Mouse (Mus musculus): ENCODE data around the gene Agt. TPM values are rescaled to one million over a fixed set of nuclear protein-coding genes. Genes with fewer than 3 reads are reported as not detected.

Agt gene
- not detected in 2 replicates for total RNA-seq (2015)
- not detected in 2 replicates for total RNA-seq (2017)

- no peak for ATAC-seq (replicated peaks; ENCODE audit: poor library complexity)
Observed at GRCm38 (mm10) chr8:124569593-124569992, at the start of gene Agt. Agt (minus strand) TSS chr8:124569706.

DNA sequence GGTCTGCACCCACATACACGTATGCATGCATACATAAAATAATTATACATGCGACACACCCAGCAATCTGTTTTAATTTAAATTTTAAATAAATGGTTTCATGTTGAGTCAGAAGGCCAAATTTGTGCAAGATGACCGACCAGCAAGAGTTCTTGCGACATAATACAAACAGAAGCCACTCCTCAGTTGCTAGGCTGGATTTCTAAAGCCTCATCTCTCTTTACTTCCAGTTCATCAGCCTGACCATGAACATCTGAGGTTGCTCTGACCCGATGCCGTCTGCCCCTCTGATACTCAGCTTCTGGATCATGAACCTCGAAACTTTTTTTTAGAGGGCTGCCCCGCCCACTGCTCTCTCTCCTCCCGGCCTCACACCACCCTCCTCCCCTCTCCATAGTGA, 48.7 kb upstream of the Agt start:
- peak; percentile 41 for ATAC-seq (replicated peaks; ENCODE audit: poor library complexity)

DNA sequence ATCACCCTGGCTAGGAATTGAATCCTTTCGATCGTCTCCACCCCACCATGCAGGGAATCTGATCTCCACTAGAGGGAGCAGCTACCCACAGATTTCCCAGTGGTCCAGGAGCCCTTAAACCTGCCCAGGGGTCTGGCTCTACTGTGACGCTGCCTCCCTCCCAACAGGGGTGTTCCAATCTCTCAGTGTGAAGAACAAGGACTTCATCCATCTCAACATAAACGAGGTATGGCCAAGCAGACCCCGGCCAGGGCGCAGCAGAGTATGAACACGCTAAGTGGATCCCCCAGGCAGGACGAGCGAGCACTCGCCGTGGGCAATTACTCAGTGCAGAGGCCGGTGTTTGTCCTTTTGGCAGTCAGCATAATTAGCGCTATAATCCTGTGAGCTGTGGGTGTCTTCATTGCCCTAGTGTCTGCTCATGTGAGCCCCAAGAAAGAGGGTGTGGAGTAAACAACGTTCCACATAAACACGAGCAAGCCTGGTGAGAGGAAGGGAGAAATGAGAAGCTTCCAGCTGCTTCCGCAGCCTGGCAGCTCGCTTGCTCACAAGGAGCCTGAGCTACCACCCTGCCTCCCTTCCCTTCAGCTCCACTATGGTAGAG, 47.9 kb upstream of the Agt start:
- ATAC-seq (replicated peaks; ENCODE audit: poor library complexity) = peak; percentile 87

DNA sequence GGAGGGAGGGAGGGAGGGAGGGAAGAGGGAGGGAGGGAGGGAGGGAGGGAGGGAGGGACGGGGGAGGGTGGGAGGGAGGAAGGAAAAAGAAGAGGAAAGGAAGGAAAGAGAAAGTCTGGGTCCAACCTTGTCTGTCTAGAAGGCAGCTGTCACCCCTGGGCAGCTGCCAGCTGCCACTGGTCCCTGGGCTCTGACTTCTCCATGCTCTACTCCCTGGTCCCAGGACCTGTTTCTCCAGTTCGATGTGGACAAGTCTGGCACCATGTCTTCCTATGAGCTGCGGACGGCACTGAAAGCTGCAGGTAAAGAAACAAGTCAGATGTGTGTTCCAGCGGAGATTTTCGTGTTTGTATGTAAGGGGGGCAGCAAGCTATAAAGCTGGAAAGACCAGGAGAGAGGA, 44.8 kb upstream of the Agt start:
- ATAC-seq (replicated peaks; ENCODE audit: poor library complexity) = no peak

DNA sequence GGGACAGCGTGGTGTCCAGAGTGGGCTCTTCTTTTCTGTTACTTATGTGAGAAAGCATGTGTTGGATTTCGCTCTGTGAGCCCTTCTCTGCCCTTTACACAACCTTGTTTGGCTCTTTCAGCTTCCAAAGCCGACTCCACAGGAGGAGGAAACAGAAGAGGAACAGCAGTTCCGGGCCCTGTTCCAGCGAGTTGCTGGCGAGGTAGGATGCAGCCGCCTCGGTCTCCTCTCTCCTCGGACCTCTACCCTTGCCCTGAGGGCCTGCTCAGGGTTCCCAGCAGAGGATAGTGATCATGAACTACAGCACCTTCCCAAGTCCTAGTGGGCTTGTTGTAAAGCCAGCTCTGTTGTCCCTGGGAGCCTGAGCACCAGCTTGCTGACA, 39.5 kb upstream of the Agt start:
- no peak for ATAC-seq (replicated peaks; ENCODE audit: poor library complexity)

DNA sequence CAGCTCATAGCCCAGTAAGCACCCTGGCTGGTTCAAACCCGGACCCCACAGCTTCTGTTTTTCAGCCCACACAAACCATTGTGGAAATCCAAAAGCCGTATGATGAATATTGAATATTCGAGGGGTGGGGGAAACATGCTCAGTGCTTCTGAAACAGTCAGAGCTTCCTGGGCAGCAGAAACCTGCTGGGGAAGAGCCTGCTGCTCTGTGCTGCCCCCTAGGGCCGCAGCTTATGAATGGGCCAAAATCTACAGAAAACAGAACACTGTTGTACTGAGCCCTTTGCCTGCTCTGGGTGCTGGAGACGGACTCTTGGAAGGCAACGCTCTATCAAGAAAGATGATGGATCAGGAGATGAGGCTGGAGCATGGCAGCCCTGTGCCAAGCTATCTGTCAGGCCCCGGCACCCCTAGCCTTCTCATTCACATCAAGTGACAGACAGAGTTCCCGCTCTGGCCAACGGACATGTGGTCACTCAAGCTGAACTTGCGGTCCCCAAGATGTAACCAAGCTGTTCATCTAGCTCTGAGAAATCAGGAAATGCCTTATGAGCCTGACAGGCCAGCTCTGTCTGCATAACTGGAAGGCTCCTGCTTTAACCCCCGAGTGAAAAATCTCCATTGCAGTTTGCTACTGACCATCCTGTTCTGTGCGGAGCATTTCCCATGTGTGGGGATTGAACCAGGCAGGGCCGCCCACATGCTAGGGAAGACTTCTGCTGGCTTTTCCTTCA, 38.9 kb upstream of the Agt start:
- ATAC-seq (replicated peaks; ENCODE audit: poor library complexity) = peak; percentile 76

GRCm38 (mm10) chr8:124604066-124604465, 34.6 kb upstream of the Agt start:
- no peak for ATAC-seq (replicated peaks; ENCODE audit: poor library complexity)

DNA sequence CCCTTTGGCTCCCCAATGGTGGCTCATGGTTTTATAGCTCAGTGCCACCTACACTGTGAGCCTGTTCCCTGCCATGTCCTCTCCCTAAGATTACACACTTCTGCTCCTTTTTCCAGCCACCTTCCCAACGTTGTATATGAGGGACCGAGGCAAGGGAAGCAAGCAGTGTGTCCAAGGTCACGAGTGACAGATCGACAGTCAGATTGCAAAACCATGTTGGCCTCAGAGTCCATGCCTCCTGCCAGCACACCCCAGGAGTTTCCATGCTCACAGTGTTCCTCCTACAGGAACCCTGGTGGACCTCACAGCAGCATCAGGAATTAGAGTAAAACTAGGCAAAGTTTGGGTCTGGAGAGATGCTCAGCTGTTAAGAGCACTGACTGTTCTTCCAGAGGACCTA, 19.9 kb upstream of the Agt start:
- ATAC-seq (replicated peaks; ENCODE audit: poor library complexity) = no peak

GRCm38 (mm10) chr8:124586556-124586955, 17.1 kb upstream of the Agt start:
- no peak for ATAC-seq (replicated peaks; ENCODE audit: poor library complexity)

DNA sequence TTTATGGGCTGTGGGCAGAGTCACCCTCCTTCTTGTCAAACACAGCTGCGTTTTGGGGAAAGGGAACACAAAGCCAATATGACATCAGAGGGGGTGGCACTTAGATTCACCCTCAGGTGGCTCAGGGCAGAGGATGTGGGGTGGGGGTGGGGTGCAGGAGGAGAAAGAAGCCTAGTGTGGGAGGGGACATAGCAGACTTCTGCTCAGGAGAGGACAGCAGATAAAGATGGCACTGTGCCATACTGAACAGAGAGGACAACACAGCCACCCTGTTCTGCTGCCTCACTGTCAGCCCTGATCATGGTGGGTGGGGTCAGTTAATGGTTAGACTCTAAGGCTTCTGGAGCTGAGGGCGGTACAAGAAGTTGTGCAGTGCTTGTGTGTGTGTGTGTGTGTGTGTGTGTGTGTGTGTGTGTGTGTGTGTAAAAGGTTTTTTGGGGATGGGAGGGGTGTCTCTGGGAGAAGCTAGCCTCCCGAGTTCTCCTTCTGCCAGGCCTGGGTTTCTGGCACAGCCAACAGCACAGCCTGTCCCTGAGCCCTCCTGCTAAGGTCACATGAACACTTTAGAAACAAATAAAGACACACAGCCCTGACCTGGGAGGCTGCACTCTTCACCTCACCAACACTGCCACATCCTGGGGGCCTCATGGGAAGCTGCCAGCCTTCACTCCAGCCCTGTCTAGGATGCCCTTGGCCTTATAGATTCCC, 16.4 kb upstream of the Agt start:
- ATAC-seq (replicated peaks; ENCODE audit: poor library complexity) = peak; percentile 50

- no peak for ATAC-seq (replicated peaks; ENCODE audit: poor library complexity)
Observed at GRCm38 (mm10) chr8:124576751-124577150, 7.2 kb upstream of the Agt start.

DNA sequence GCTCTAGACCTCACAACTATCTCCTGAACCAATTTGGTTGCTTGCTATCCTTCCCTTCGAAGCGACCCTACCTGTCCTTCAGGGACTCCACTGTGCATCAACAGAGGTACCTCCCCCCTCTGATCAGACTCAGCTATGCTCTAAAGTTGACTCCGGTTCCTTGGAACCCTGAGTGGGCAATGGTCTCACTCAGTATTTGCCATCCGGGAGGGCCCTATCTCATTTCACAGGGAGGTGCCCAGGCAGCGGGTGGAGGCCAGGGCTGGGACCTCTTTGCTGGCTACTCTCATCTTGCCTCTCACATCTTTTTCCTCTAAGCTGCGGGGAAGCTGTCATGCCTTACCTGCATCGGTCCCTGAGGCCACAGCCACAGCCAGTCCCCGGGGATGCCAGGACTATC, 6.3 kb upstream of the Agt start, which contains the start of gene Capn9:
TSS of gene Capn9 (plus strand) at position 301 of the 400 bp plus-strand sequence.
- ATAC-seq (replicated peaks; ENCODE audit: poor library complexity) = no peak

GRCm38 (mm10) chr8:124573552-124574340, 4.2 kb upstream of the Agt start:
- ATAC-seq (replicated peaks; ENCODE audit: poor library complexity) = peak; percentile 94

- no peak for ATAC-seq (replicated peaks; ENCODE audit: poor library complexity)
Observed at GRCm38 (mm10) chr8:124572430-124572775, 2.9 kb upstream of the Agt start.

DNA sequence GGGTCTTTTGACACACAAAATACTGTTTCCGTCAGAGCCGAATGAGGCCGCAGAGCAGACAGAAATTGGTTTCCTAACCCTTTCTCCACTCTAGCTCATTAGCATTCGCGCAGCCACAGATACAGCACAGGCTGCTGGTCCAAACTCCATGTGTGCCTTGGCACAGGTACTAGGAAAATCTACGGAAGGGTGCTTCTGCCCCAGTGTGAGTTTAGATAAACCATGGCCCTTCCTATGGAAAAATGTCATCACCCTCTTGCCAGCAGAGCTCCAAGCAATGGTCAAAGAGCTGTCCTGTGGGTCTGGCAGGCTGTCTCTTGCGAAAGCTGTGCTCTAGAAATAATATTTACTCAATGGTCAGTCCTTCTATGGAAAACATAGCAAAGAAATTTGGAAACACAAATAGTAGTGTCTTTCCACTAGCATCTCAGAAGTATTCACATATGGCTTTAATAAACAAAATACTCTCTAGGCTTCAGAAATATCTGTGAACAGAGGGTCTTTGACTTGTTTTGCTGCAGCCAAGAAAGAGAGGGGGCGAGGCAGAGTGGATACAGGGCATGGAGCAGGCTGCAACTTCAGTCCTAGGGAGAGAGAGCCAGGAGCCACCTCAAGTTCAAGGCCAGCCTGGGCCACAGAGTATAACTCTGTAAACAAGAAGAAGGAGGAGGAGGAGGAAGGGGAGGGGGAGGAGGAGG, 2.4 kb upstream of the Agt start:
- ATAC-seq (replicated peaks; ENCODE audit: poor library complexity) = no peak

DNA sequence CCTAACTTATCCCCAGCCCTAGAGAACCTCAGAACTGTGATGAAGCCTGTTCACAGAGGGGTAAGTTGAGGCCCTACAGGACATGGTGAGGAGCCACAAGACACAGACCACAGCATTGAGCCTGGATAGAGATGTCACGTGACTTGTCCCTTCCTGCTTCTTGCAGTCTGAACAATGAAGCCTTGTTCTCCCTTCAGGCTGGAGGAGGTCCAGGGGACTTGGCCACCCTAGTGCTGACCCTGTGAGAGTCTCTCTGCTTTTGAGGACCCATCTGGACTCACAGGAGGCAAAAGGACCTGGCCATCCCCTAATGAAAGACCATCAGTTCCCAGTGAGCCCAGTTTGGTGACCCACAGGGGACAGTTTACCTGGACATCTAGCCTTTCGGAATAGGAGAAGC, 406 bp downstream of the Agt start:
- ATAC-seq (replicated peaks; ENCODE audit: poor library complexity) = no peak

GRCm38 (mm10) chr8:124567584-124567983, 1.9 kb downstream of the Agt start:
- no peak for ATAC-seq (replicated peaks; ENCODE audit: poor library complexity)

GRCm38 (mm10) chr8:124567126-124567525, 2.4 kb downstream of the Agt start:
- ATAC-seq (replicated peaks; ENCODE audit: poor library complexity) = no peak

GRCm38 (mm10) chr8:124557476-124557875, 12.0 kb downstream of the Agt start:
- no peak for ATAC-seq (replicated peaks; ENCODE audit: poor library complexity)

- ATAC-seq (replicated peaks; ENCODE audit: poor library complexity) = no peak
Observed at GRCm38 (mm10) chr8:124556658-124557057, 12.8 kb downstream of the Agt start.

DNA sequence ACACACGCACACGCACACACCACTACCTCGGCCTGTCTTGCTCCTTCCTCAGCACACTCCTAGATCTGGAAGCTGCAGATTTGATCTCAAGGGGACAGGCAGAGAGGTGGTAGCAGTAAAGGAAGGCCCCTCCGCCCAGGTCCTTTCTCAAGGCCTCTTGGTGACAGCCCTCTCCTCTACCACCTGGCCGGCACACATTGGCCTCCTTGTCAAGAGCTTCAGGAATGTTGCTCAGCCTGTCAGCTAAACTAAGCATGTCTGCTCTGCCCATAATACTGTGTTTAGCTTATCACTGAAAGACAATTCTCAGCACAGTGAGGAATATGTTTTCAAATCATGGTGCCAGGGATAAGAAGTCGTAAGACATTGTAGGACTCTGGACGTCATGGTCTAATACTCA, 13.3 kb downstream of the Agt start:
- ATAC-seq (replicated peaks; ENCODE audit: poor library complexity) = no peak
